ENCODE assay signal across 9 mouse cellular contexts in the genomic region with DNA sequence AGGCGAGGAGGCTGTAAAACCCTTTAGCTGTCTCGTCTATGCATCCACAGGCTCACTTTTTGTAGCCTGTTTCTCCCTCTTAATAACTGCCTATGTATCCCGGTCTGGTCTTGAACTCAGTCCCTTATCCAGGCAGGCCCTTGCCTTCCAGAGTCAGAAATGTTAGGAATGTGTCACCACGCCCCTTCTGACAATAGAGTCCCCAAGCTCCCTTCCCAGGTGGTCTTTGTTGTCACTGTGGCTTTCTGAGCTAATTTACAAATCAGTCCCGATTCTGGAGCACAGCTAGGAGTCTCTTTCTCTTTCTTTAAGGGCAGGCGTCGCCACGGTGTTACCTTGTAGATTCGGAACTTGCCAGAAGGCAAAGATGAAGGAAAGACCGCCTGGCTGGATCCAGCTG. TPM values are rescaled to one million over a fixed set of nuclear protein-coding genes. Genes with fewer than 3 reads are reported as not detected.
DNase-seq lines count a peak whose midpoint lies in the region; ATAC-seq and TF ChIP-seq lines count a peak whose summit lies in the region.
"Had no signal": no experiment of that assay in that cellular context is flagged by ENCODE, and none has a peak within 500 bp of the region (broad histone marks: within the 10 kb centered on the region; RNA-seq: fewer than 3 reads in every experiment).

No protein-coding gene starts in this region.

- H3K4me1 ChIP-seq in lung, embryonic 14.5 days (ENCODE audit: insufficient read depth) = peaks cover 7% of the 10 kb centered on the region; the same call in 1 of the 2 replicates
- H3K4me1 ChIP-seq in lung, adult 2 months (ENCODE audit: control insufficient read depth, insufficient read depth, low read length) = peaks cover 3% of the 10 kb centered on the region
- H3K4me1 ChIP-seq in embryonic facial prominence, embryonic 14.5 days (ENCODE audit: control insufficient read depth, insufficient read depth, low read length) = 0 out of 2 replicates have a peak, but pooled peaks cover 6% of the 10 kb centered on the region
- H3K4me1 ChIP-seq in limb, embryonic 11.5 days (ENCODE audit: control insufficient read depth, insufficient read depth, low read length) = peaks cover 6% of the 10 kb centered on the region
- peaks cover 4% of the 10 kb centered on the region; the same call in 1 of the 2 replicates for H3K4me1 ChIP-seq in stomach, embryonic 14.5 days (ENCODE audit: control insufficient read depth, insufficient read depth, low read length)

- 13% methylated on average over 10 of the region's 10 CpGs for WGBS in lung, embryonic 14.5 days
- WGBS in lung, adult 2 months = 26% methylated on average over 10 of the region's 10 CpGs
- 11% methylated on average over 10 of the region's 10 CpGs for WGBS in embryonic facial prominence, embryonic 14.5 days
- 12% methylated on average over 10 of the region's 10 CpGs for WGBS in limb, embryonic 11.5 days
- WGBS in stomach, embryonic 14.5 days = 14% methylated on average over 10 of the region's 10 CpGs

- intact Hi-C loops in left cerebral cortex, postnatal 36 days (cut with DNase I) = no loop called here

- H3K4me3 ChIP-seq in lung, embryonic 14.5 days (ENCODE audit: low read depth, low read length) = peak overlapping the region; percentile 55; the same call in 1 of the 2 replicates
- no peak overlapping the region for H3K4me3 ChIP-seq in lung, adult 2 months (replicated peaks; ENCODE audit: extremely low read depth, low read depth, low read length)
- no peak overlapping the region for H3K4me3 ChIP-seq in embryonic facial prominence, embryonic 14.5 days (ENCODE audit: low read depth, low read length)
- H3K4me3 ChIP-seq in limb, embryonic 11.5 days (ENCODE audit: low read depth, low read length) = peak overlapping the region; percentile 44
- no peak overlapping the region for H3K4me3 ChIP-seq in stomach, embryonic 14.5 days (ENCODE audit: low read depth, low read length)

- TF ChIP-seq CTCF in lung, embryonic 14.5 days (IDR thresholded peaks at IDR 0.05; ENCODE audit: low read depth) = no peak
- no peak for TF ChIP-seq CTCF in lung, adult 2 months (IDR thresholded peaks at IDR 0.05; ENCODE audit: insufficient read depth, low read length)

- H3K4me2 ChIP-seq in lung, embryonic 14.5 days = peak overlapping the region; percentile 84
- peak overlapping the region; percentile 78 for H3K4me2 ChIP-seq in embryonic facial prominence, embryonic 14.5 days (ENCODE audit: low read depth, low read length)
- peak overlapping the region; percentile 79 for H3K4me2 ChIP-seq in limb, embryonic 11.5 days (ENCODE audit: low read depth, severe bottlenecking)
- H3K4me2 ChIP-seq in stomach, embryonic 14.5 days (replicated peaks; ENCODE audit: low read depth, low read length) = peak overlapping the region; percentile 81

- DNase-seq in lung, embryonic 14.5 days = peak; percentile 27
- no peak for DNase-seq in lung, adult 2 months
- DNase-seq in embryonic facial prominence, embryonic 14.5 days (ENCODE audit: low spot score) = no peak
- no peak for DNase-seq in limb, embryonic 11.5 days (ENCODE audit: low spot score)
- DNase-seq in left cerebral cortex, postnatal 36 days (ENCODE audit: low spot score in 2 of 2) = no peak
- no peak for DNase-seq in right cerebral cortex, adult 18-20 months

- no peaks in the 10 kb centered on the region for H3K9me3 ChIP-seq in lung, embryonic 14.5 days (ENCODE audit: low read depth, low read length)
- no peaks in the 10 kb centered on the region for H3K9me3 ChIP-seq in embryonic facial prominence, embryonic 14.5 days (ENCODE audit: control insufficient read depth, low read length)
- H3K9me3 ChIP-seq in limb, embryonic 11.5 days (ENCODE audit: control insufficient read depth, low read length) = no peaks in the 10 kb centered on the region
- H3K9me3 ChIP-seq in stomach, embryonic 14.5 days (ENCODE audit: control insufficient read depth, low read depth, low read length) = no peaks in the 10 kb centered on the region

- H3K9ac ChIP-seq in lung, embryonic 14.5 days = no peak overlapping the region
- H3K9ac ChIP-seq in embryonic facial prominence, embryonic 14.5 days (ENCODE audit: low read depth, low read length) = no peak overlapping the region
- no peak overlapping the region; the same call in 1 of the 2 replicates for H3K9ac ChIP-seq in limb, embryonic 11.5 days (ENCODE audit: low read length)
- no peak overlapping the region for H3K9ac ChIP-seq in stomach, embryonic 14.5 days (replicated peaks; ENCODE audit: low read depth, low read length)

- no peak overlapping the region for H3K27ac ChIP-seq in lung, embryonic 14.5 days (ENCODE audit: low read depth)
- no peak overlapping the region for H3K27ac ChIP-seq in embryonic facial prominence, embryonic 14.5 days (replicated peaks; ENCODE audit: low read depth, low read length)
- H3K27ac ChIP-seq in limb, embryonic 11.5 days (replicated peaks; ENCODE audit: low read depth, low read length) = no peak overlapping the region
- no peak overlapping the region for H3K27ac ChIP-seq in stomach, embryonic 14.5 days (ENCODE audit: low read length)

- no peaks in the 10 kb centered on the region for H3K36me3 ChIP-seq in lung, embryonic 14.5 days (ENCODE audit: insufficient read depth)
- no peaks in the 10 kb centered on the region for H3K36me3 ChIP-seq in embryonic facial prominence, embryonic 14.5 days (ENCODE audit: control insufficient read depth, insufficient read depth, low read length)
- no peaks in the 10 kb centered on the region for H3K36me3 ChIP-seq in limb, embryonic 11.5 days (ENCODE audit: control insufficient read depth, insufficient read depth, low read length)
- no peaks in the 10 kb centered on the region for H3K36me3 ChIP-seq in stomach, embryonic 14.5 days (ENCODE audit: control insufficient read depth, insufficient read depth, low read length)

- TF ChIP-seq POLR2A in lung, adult 2 months (IDR thresholded peaks at IDR 0.05; ENCODE audit: borderline replicate concordance, extremely low read depth, low read depth, low read length) = no peak

- no peaks in the 10 kb centered on the region for H3K27me3 ChIP-seq in lung, embryonic 14.5 days (ENCODE audit: insufficient read depth, low read length)
- H3K27me3 ChIP-seq in embryonic facial prominence, embryonic 14.5 days (replicated peaks; ENCODE audit: control insufficient read depth, insufficient read depth, low read length) = no peaks in the 10 kb centered on the region
- H3K27me3 ChIP-seq in limb, embryonic 11.5 days (ENCODE audit: control insufficient read depth, insufficient read depth, low read length) = no peaks in the 10 kb centered on the region
- H3K27me3 ChIP-seq in stomach, embryonic 14.5 days (ENCODE audit: control insufficient read depth, insufficient read depth, low read length) = no peaks in the 10 kb centered on the region

- ATAC-seq in lung, embryonic 14.5 days (ENCODE audit: insufficient read depth) = no peak
- no peak for ATAC-seq in embryonic facial prominence, embryonic 14.5 days (ENCODE audit: low read depth)
- no peak for ATAC-seq in limb, embryonic 11.5 days (ENCODE audit: insufficient number of reproducible peaks, low FRiP score, low TSS enrichment, low read depth)
- ATAC-seq in stomach, embryonic 14.5 days (ENCODE audit: insufficient number of reproducible peaks, insufficient read depth, low FRiP score, low read depth) = no peak
- ATAC-seq in inflammation-experienced regulatory T-cells, adult 6 months = no peak

RNA-seq across cellular contexts. Expression of a gene that starts 8.7 kb away (rescaled TPM):
- 2.0 and 2.9 TPM in 2 replicates for polyA plus RNA-seq in lung, embryonic 14.5 days (2014; fragmentation: Nextera tagmentation; extraction: Ambion mirVana)
- 2.8 and 3.1 TPM in 2 replicates for polyA plus RNA-seq in lung, adult 2 months (2012; rRNA removed)
- 2.4 and 2.6 TPM in 2 replicates for polyA plus RNA-seq in embryonic facial prominence, embryonic 14.5 days (2014; fragmentation: Nextera tagmentation; extraction: Ambion mirVana)
- 2.1 TPM in 2 replicates for polyA plus RNA-seq in limb, embryonic 11.5 days (2014; fragmentation: Nextera tagmentation; extraction: Ambion mirVana)
- polyA plus RNA-seq in stomach, embryonic 14.5 days (2014; fragmentation: Nextera tagmentation; extraction: Ambion mirVana) = 1.6 and 2.0 TPM in 2 replicates
- total RNA-seq in left cerebral cortex, postnatal 36 days (2021) = 10 to 100 TPM; 58.3 to 70.5 TPM
- polyA plus RNA-seq in inflammation-experienced regulatory T-cells, adult 6 months (2017; shearing (Covaris generic)) = not detected

RNA-seq across cellular contexts. Expression of a gene that starts 10.4 kb away (rescaled TPM):
- polyA plus RNA-seq in lung, embryonic 14.5 days (2014; fragmentation: Nextera tagmentation; extraction: Ambion mirVana) = 0.71 and 1.2 TPM in 2 replicates
- polyA plus RNA-seq in lung, adult 2 months (2012; rRNA removed) = 0.98 and 1.2 TPM in 2 replicates
- polyA plus RNA-seq in embryonic facial prominence, embryonic 14.5 days (2014; fragmentation: Nextera tagmentation; extraction: Ambion mirVana) = 0.33 and 0.80 TPM in 2 replicates
- polyA plus RNA-seq in limb, embryonic 11.5 days (2014; fragmentation: Nextera tagmentation; extraction: Ambion mirVana) = 0.37 and 0.53 TPM in 2 replicates
- polyA plus RNA-seq in stomach, embryonic 14.5 days (2014; fragmentation: Nextera tagmentation; extraction: Ambion mirVana) = 1.2 and 1.3 TPM in 2 replicates
- total RNA-seq in left cerebral cortex, postnatal 36 days (2021) = 1 to 10 TPM; 2.0 to 2.1 TPM
- not detected for polyA plus RNA-seq in inflammation-experienced regulatory T-cells, adult 6 months (2017; shearing (Covaris generic))

RNA-seq across cellular contexts. Expression of a gene that starts 53.6 kb away (rescaled TPM):
- 1.5 TPM in 2 replicates for polyA plus RNA-seq in lung, embryonic 14.5 days (2014; fragmentation: Nextera tagmentation; extraction: Ambion mirVana)
- polyA plus RNA-seq in lung, adult 2 months (2012; rRNA removed) = 4.5 and 4.9 TPM in 2 replicates
- polyA plus RNA-seq in embryonic facial prominence, embryonic 14.5 days (2014; fragmentation: Nextera tagmentation; extraction: Ambion mirVana) = 1.8 and 2.1 TPM in 2 replicates
- polyA plus RNA-seq in limb, embryonic 11.5 days (2014; fragmentation: Nextera tagmentation; extraction: Ambion mirVana) = 0.51 and 0.60 TPM in 2 replicates
- 1.2 and 2.1 TPM in 2 replicates for polyA plus RNA-seq in stomach, embryonic 14.5 days (2014; fragmentation: Nextera tagmentation; extraction: Ambion mirVana)
- 100 to 1,000 TPM; 282 to 313 TPM for total RNA-seq in left cerebral cortex, postnatal 36 days (2021)
- polyA plus RNA-seq in inflammation-experienced regulatory T-cells, adult 6 months (2017; shearing (Covaris generic)) = not detected
- total RNA-seq: hematopoietic stem cell, adult 5-6 weeks had no signal

Comparison
In these comparisons a context has a peak if more than half of its experiments do, and no peak if none do; other contexts are left out.
1. H3K4me3 ChIP-seq: peak in lung, embryonic 14.5 days (single experiment) and limb, embryonic 11.5 days (single experiment); none in lung, adult 2 months (single experiment), embryonic facial prominence, embryonic 14.5 days (single experiment) and stomach, embryonic 14.5 days (single experiment).
2. Peak in every context shown above with its lines, with median percentiles within 50 percentile points of each other: H3K4me2 ChIP-seq.